In the genomic region with DNA sequence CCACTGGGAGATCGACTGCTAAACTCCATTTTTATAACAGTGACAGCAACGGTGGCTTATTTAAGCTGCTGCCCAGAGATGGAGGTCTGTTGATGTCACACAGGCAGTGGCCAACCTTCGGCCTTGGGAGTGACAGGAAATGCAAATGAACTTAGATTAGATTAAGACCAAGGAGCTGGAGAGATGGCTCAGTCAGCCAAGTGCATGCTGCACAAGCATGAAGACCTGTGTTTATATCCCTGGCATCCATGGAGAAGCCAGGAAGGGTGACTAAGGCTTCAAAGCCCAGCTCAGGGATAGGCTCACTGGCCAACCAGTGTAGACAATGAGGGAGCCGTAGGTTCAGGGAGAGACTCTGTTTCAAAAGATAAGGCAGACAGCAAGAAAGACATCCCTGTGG, we compare ENCODE assay signal across 25 mouse cellular contexts. TPM values are rescaled to one million over a fixed set of nuclear protein-coding genes. Genes with fewer than 3 reads are reported as not detected.
DNase-seq lines count a peak whose midpoint lies in the region; ATAC-seq and TF ChIP-seq lines count a peak whose summit lies in the region.
"Had no signal": no experiment of that assay in that cellular context is flagged by ENCODE, and none has a peak within 500 bp of the region (broad histone marks: within the 10 kb centered on the region; RNA-seq: fewer than 3 reads in every experiment).

No protein-coding gene starts in this region.

- no peak for TF ChIP-seq CTCF in heart, adult 2 months (IDR thresholded peaks at IDR 0.05)
- no peak for TF ChIP-seq CTCF in stomach, postnatal 0 days (IDR thresholded peaks at IDR 0.05; ENCODE audit: low read depth)

- no peak overlapping the region for H3K9ac ChIP-seq in heart, adult 2 months (ENCODE audit: low read depth, low read length)
- no peak overlapping the region for H3K9ac ChIP-seq in heart, embryonic 11.5 days (ENCODE audit: low read depth, low read length)
- H3K9ac ChIP-seq in stomach, embryonic 16.5 days (ENCODE audit: low read length), result no peak overlapping the region
- no peak overlapping the region for H3K9ac ChIP-seq in stomach, postnatal 0 days (ENCODE audit: low read length)
- H3K9ac ChIP-seq in lung, embryonic 16.5 days (ENCODE audit: low read length), result no peak overlapping the region
- H3K9ac ChIP-seq: embryonic facial prominence, embryonic 15.5 days; forebrain, postnatal 0 days; heart, embryonic 15.5 days; limb, embryonic 12.5 days; liver, embryonic 13.5 days; midbrain, embryonic 12.5 days; neural tube, embryonic 13.5 days had no signal

- ATAC-seq in heart, embryonic 11.5 days (replicated peaks; ENCODE audit: insufficient number of reproducible peaks, low FRiP score, low TSS enrichment), result no peak
- 0 out of 2 replicates have a peak, but pooled peaks have one; percentile 10 for ATAC-seq in stomach, embryonic 16.5 days (ENCODE audit: insufficient read depth, low FRiP score)
- ATAC-seq in stomach, postnatal 0 days (ENCODE audit: low FRiP score, low TSS enrichment), result no peak; the same call in 1 of the 2 replicates
- 0 out of 2 replicates have a peak, but pooled peaks have one; percentile 28 for ATAC-seq in lung, embryonic 16.5 days (ENCODE audit: low read depth)
- ATAC-seq in monocyte, adult 5-6 weeks (replicated peaks; ENCODE audit: insufficient number of reproducible peaks, low FRiP score, low TSS enrichment, poor library complexity, severe bottlenecking), result no peak
- ATAC-seq: activated CD4-positive, CD25-positive, alpha-beta regulatory T cell, adult 4 months; forebrain, postnatal 0 days; hindbrain, embryonic 16.5 days; Patski had no signal

- no peak overlapping the region for H3K27ac ChIP-seq in heart, adult 2 months
- H3K27ac ChIP-seq in heart, embryonic 11.5 days (ENCODE audit: low read depth, low read length), result no peak overlapping the region
- H3K27ac ChIP-seq in stomach, embryonic 16.5 days (ENCODE audit: low read length), result no peak overlapping the region
- no peak overlapping the region for H3K27ac ChIP-seq in stomach, postnatal 0 days (replicated peaks)
- no peak overlapping the region for H3K27ac ChIP-seq in lung, embryonic 16.5 days (ENCODE audit: low read length)
- H3K27ac ChIP-seq: embryonic facial prominence, embryonic 15.5 days; heart, embryonic 15.5 days; limb, embryonic 12.5 days; liver, embryonic 13.5 days; macrophage; midbrain, embryonic 12.5 days; neural tube, embryonic 13.5 days had no signal

- no peaks in the 10 kb centered on the region for H3K9me3 ChIP-seq in heart, embryonic 11.5 days (replicated peaks; ENCODE audit: control insufficient read depth, low read length)
- no peaks in the 10 kb centered on the region for H3K9me3 ChIP-seq in stomach, embryonic 16.5 days (replicated peaks; ENCODE audit: control insufficient read depth, low read length)
- no peaks in the 10 kb centered on the region for H3K9me3 ChIP-seq in stomach, postnatal 0 days (ENCODE audit: control insufficient read depth, low read length)
- H3K9me3 ChIP-seq in lung, embryonic 16.5 days (ENCODE audit: control insufficient read depth, low read length), result no peaks in the 10 kb centered on the region
- H3K9me3 ChIP-seq: embryonic facial prominence, embryonic 15.5 days; heart, embryonic 15.5 days; limb, embryonic 12.5 days; liver, embryonic 13.5 days; midbrain, embryonic 12.5 days; neural tube, embryonic 13.5 days had no signal

- intact Hi-C loops in heart, adult 2 months (cut with DNase I), result no loop called here

- 26% methylated on average over 4 of the region's 4 CpGs for WGBS in heart, adult 2 months
- WGBS in heart, embryonic 11.5 days (ENCODE audit: insufficient replicate concordance), result 26% methylated on average over 4 of the region's 4 CpGs
- 46% methylated on average over 4 of the region's 4 CpGs for WGBS in stomach, embryonic 16.5 days
- 49% methylated on average over 4 of the region's 4 CpGs for WGBS in stomach, postnatal 0 days
- WGBS in lung, embryonic 16.5 days, result 42% methylated on average over 4 of the region's 4 CpGs

- no peak overlapping the region for H3K4me3 ChIP-seq in heart, adult 2 months
- H3K4me3 ChIP-seq in heart, embryonic 11.5 days (ENCODE audit: low read depth, low read length), result no peak overlapping the region
- no peak overlapping the region for H3K4me3 ChIP-seq in stomach, embryonic 16.5 days (replicated peaks; ENCODE audit: low read length)
- no peak overlapping the region for H3K4me3 ChIP-seq in stomach, postnatal 0 days (ENCODE audit: low read depth, low read length)
- no peak overlapping the region for H3K4me3 ChIP-seq in lung, embryonic 16.5 days (ENCODE audit: low read length)
- H3K4me3 ChIP-seq: embryonic facial prominence, embryonic 15.5 days; heart, embryonic 15.5 days; limb, embryonic 12.5 days; liver, embryonic 13.5 days; midbrain, embryonic 12.5 days; neural tube, embryonic 13.5 days had no signal

- no peak for DNase-seq in heart, adult 2 months
- no peak for DNase-seq in stomach, postnatal 0 days (ENCODE audit: low spot score)
- DNase-seq in cerebellum, adult 18-20 months, result no peak
- no peak for DNase-seq in frontal cortex, postnatal 10 days (ENCODE audit: low spot score in 2 of 2)
- DNase-seq: adrenal gland, postnatal 25 days; cerebellum, adult 11 months; cerebellum, postnatal 14 days; forebrain, postnatal 0 days; kidney, adult 2 months; liver, embryonic 13.5 days; spleen, adult 18-20 months; thymus, adult 2 months had no signal

- no peak for TF ChIP-seq POLR2A in heart, adult 2 months (IDR thresholded peaks at IDR 0.05; ENCODE audit: insufficient read depth, low read depth, low read length)

- H3K4me1 ChIP-seq in heart, adult 2 months (ENCODE audit: control insufficient read depth, insufficient read depth, low read length), result peaks cover 11% of the 10 kb centered on the region
- peaks cover 7% of the 10 kb centered on the region for H3K4me1 ChIP-seq in heart, embryonic 11.5 days (ENCODE audit: control insufficient read depth, insufficient read depth, low read length)
- no peaks in the 10 kb centered on the region for H3K4me1 ChIP-seq in stomach, embryonic 16.5 days (ENCODE audit: control insufficient read depth, insufficient read depth, low read length)
- H3K4me1 ChIP-seq in stomach, postnatal 0 days (replicated peaks; ENCODE audit: control insufficient read depth, insufficient read depth), result 0 out of 2 replicates have a peak, but pooled peaks cover 2% of the 10 kb centered on the region
- no peaks in the 10 kb centered on the region; the same call in 1 of the 2 replicates for H3K4me1 ChIP-seq in lung, embryonic 16.5 days (replicated peaks; ENCODE audit: control insufficient read depth, insufficient read depth, low read length)
- H3K4me1 ChIP-seq: embryonic facial prominence, embryonic 15.5 days; midbrain, embryonic 12.5 days; neural tube, embryonic 13.5 days had no signal

- 0 out of 2 replicates have a peak, but pooled peaks have one; percentile 6 for TF ChIP-seq EP300 in heart, adult 2 months (IDR thresholded peaks at IDR 0.05; ENCODE audit: insufficient read depth, low read depth, low read length)
- TF ChIP-seq EP300 in stomach, postnatal 0 days (optimal IDR thresholded peaks at IDR 0.05), result no peak

- no peak overlapping the region for H3K4me2 ChIP-seq in heart, embryonic 11.5 days
- H3K4me2 ChIP-seq in stomach, embryonic 16.5 days (ENCODE audit: low read depth, low read length), result no peak overlapping the region
- no peak overlapping the region for H3K4me2 ChIP-seq in stomach, postnatal 0 days (replicated peaks; ENCODE audit: low read depth)
- no peak overlapping the region for H3K4me2 ChIP-seq in lung, embryonic 16.5 days (ENCODE audit: low read depth, low read length)
- H3K4me2 ChIP-seq: embryonic facial prominence, embryonic 15.5 days; heart, embryonic 15.5 days; limb, embryonic 12.5 days; liver, embryonic 13.5 days; midbrain, embryonic 12.5 days; neural tube, embryonic 13.5 days had no signal

- no peaks in the 10 kb centered on the region; the same call in 1 of the 2 replicates for H3K79me2 ChIP-seq in heart, adult 2 months (replicated peaks; ENCODE audit: control insufficient read depth, insufficient read depth, low read length)

- H3K36me3 ChIP-seq in heart, adult 2 months (ENCODE audit: control insufficient read depth, insufficient read depth, low read length), result no peaks in the 10 kb centered on the region; the same call in 1 of the 2 replicates
- H3K36me3 ChIP-seq in heart, embryonic 11.5 days (ENCODE audit: control insufficient read depth, insufficient read depth, low read length), result no peaks in the 10 kb centered on the region
- H3K36me3 ChIP-seq in stomach, embryonic 16.5 days (ENCODE audit: control insufficient read depth, insufficient read depth, low read length), result no peaks in the 10 kb centered on the region
- no peaks in the 10 kb centered on the region for H3K36me3 ChIP-seq in stomach, postnatal 0 days (ENCODE audit: control insufficient read depth, insufficient read depth, low read length)
- no peaks in the 10 kb centered on the region for H3K36me3 ChIP-seq in lung, embryonic 16.5 days (ENCODE audit: control insufficient read depth, insufficient read depth, low read length)
- H3K36me3 ChIP-seq: embryonic facial prominence, embryonic 15.5 days; heart, embryonic 15.5 days; limb, embryonic 12.5 days; liver, embryonic 13.5 days; midbrain, embryonic 12.5 days; neural tube, embryonic 13.5 days had no signal

- H3K27me3 ChIP-seq in heart, adult 2 months (ENCODE audit: control insufficient read depth, insufficient read depth, low read length), result no peaks in the 10 kb centered on the region
- no peaks in the 10 kb centered on the region for H3K27me3 ChIP-seq in heart, embryonic 11.5 days (ENCODE audit: control insufficient read depth, insufficient read depth, low read length)
- no peaks in the 10 kb centered on the region for H3K27me3 ChIP-seq in stomach, embryonic 16.5 days (ENCODE audit: control insufficient read depth, insufficient read depth, low read length)
- H3K27me3 ChIP-seq in stomach, postnatal 0 days (ENCODE audit: control insufficient read depth, insufficient read depth, low read length), result no peaks in the 10 kb centered on the region
- no peaks in the 10 kb centered on the region for H3K27me3 ChIP-seq in lung, embryonic 16.5 days (ENCODE audit: control insufficient read depth, insufficient read depth, low read depth, low read length)
- H3K27me3 ChIP-seq: embryonic facial prominence, embryonic 15.5 days; heart, embryonic 15.5 days; limb, embryonic 12.5 days; liver, embryonic 13.5 days; midbrain, embryonic 12.5 days; neural tube, embryonic 13.5 days; Patski had no signal

RNA-seq across cellular contexts. Expression of a gene that starts 48.4 kb away (rescaled TPM):
- 1 to 10 TPM; 6.2 to 6.3 TPM for total RNA-seq in heart, adult 2 months (2021)
- 1.1 and 2.1 TPM in 2 replicates for polyA plus RNA-seq in heart, adult 2 months (2012; rRNA removed)
- polyA plus RNA-seq in heart, embryonic 11.5 days (2014; fragmentation: Nextera tagmentation; extraction: Ambion mirVana), result 2.1 and 2.9 TPM in 2 replicates
- polyA plus RNA-seq in stomach, embryonic 16.5 days (2015; fragmentation: Nextera tagmentation; extraction: Ambion mirVana), result 1.5 TPM in 2 replicates
- 0.76 and 0.86 TPM in 2 replicates for polyA plus RNA-seq in stomach, postnatal 0 days (2015; fragmentation: Nextera tagmentation; extraction: Ambion mirVana)
- 1.8 and 2.8 TPM in 2 replicates for polyA plus RNA-seq in lung, embryonic 16.5 days (2015; fragmentation: Nextera tagmentation; extraction: Ambion mirVana)
- 13.9 to 19.2 TPM (median 17.9 TPM) in 3 replicates for total RNA-seq in monocyte, adult 5-6 weeks (2017)

Comparison
In these comparisons a context has a peak if more than half of its experiments do, and no peak if none do; other contexts are left out.
1. ATAC-seq: peak in stomach, embryonic 16.5 days (single experiment) and lung, embryonic 16.5 days (single experiment); none in heart, embryonic 11.5 days (single experiment), stomach, postnatal 0 days (single experiment) and monocyte, adult 5-6 weeks (single experiment).